ENCODE assay signal across 8 mouse cellular contexts in genomic region chr11:59015052-59015451, GRCm38 (mm10). TPM values are rescaled to one million over a fixed set of nuclear protein-coding genes. Genes with fewer than 3 reads are reported as not detected.
DNase-seq lines count a peak whose midpoint lies in the region; ATAC-seq and TF ChIP-seq lines count a peak whose summit lies in the region.

No protein-coding gene starts in this region.

- WGBS in hindbrain, embryonic 11.5 days = 40% methylated on average over 9 of the region's 9 CpGs
- 33% methylated on average over 9 of the region's 9 CpGs for WGBS in hindbrain, embryonic 16.5 days
- WGBS in embryonic facial prominence, embryonic 11.5 days = 45% methylated on average over 9 of the region's 9 CpGs
- 38% methylated on average over 9 of the region's 9 CpGs for WGBS in limb, embryonic 14.5 days
- WGBS in stomach, postnatal 0 days = 31% methylated on average over 9 of the region's 9 CpGs

- no peak overlapping the region for H3K9ac ChIP-seq in hindbrain, embryonic 11.5 days (ENCODE audit: low read depth, low read length)
- H3K9ac ChIP-seq in hindbrain, embryonic 16.5 days (ENCODE audit: low read depth, low read length) = no peak overlapping the region
- no peak overlapping the region for H3K9ac ChIP-seq in embryonic facial prominence, embryonic 11.5 days (replicated peaks; ENCODE audit: low read length)
- H3K9ac ChIP-seq in limb, embryonic 14.5 days (ENCODE audit: low read depth, low read length, severe bottlenecking) = no peak overlapping the region
- no peak overlapping the region for H3K9ac ChIP-seq in stomach, postnatal 0 days (ENCODE audit: low read length)

- TF ChIP-seq CTCF in stomach, postnatal 0 days (IDR thresholded peaks at IDR 0.05; ENCODE audit: low read depth) = peak; percentile 77

- no peak for TF ChIP-seq POLR2A in limb, embryonic 14.5 days (IDR thresholded peaks at IDR 0.05; ENCODE audit: borderline replicate concordance, extremely low read depth, insufficient read depth, insufficient read length)

- ATAC-seq in hindbrain, embryonic 11.5 days (ENCODE audit: low FRiP score) = no peak
- no peak for ATAC-seq in hindbrain, embryonic 16.5 days
- no peak for ATAC-seq in embryonic facial prominence, embryonic 11.5 days (replicated peaks; ENCODE audit: insufficient number of reproducible peaks, low FRiP score, low TSS enrichment, low read depth)
- no peak for ATAC-seq in limb, embryonic 14.5 days (ENCODE audit: low FRiP score, low read depth)
- peak; percentile 77 for ATAC-seq in stomach, postnatal 0 days (ENCODE audit: low FRiP score, low TSS enrichment)

- no peaks in the 10 kb centered on the region for H3K9me3 ChIP-seq in hindbrain, embryonic 11.5 days (ENCODE audit: control insufficient read depth, low read length)
- H3K9me3 ChIP-seq in hindbrain, embryonic 16.5 days (ENCODE audit: control insufficient read depth, low read length) = no peaks in the 10 kb centered on the region
- H3K9me3 ChIP-seq in embryonic facial prominence, embryonic 11.5 days (replicated peaks; ENCODE audit: control insufficient read depth, low read length) = no peaks in the 10 kb centered on the region
- no peaks in the 10 kb centered on the region for H3K9me3 ChIP-seq in limb, embryonic 14.5 days (ENCODE audit: control insufficient read depth, low read length)
- H3K9me3 ChIP-seq in stomach, postnatal 0 days (ENCODE audit: control insufficient read depth, low read length) = no peaks in the 10 kb centered on the region

- H3K27ac ChIP-seq in hindbrain, embryonic 11.5 days (ENCODE audit: low read depth, low read length) = no peak overlapping the region
- H3K27ac ChIP-seq in hindbrain, embryonic 16.5 days (ENCODE audit: low read depth, low read length) = no peak overlapping the region
- no peak overlapping the region for H3K27ac ChIP-seq in embryonic facial prominence, embryonic 11.5 days (replicated peaks; ENCODE audit: low read depth, low read length)
- no peak overlapping the region for H3K27ac ChIP-seq in limb, embryonic 14.5 days (replicated peaks; ENCODE audit: low read depth, low read length)
- H3K27ac ChIP-seq in stomach, postnatal 0 days (replicated peaks) = no peak overlapping the region

- no peaks in the 10 kb centered on the region for H3K4me1 ChIP-seq in hindbrain, embryonic 11.5 days (replicated peaks; ENCODE audit: control insufficient read depth, insufficient read depth, low read length)
- H3K4me1 ChIP-seq in hindbrain, embryonic 16.5 days (ENCODE audit: control insufficient read depth, insufficient read depth, low read depth, low read length) = no peaks in the 10 kb centered on the region
- H3K4me1 ChIP-seq in embryonic facial prominence, embryonic 11.5 days (ENCODE audit: control insufficient read depth, insufficient read depth, low read length) = no peaks in the 10 kb centered on the region
- H3K4me1 ChIP-seq in limb, embryonic 14.5 days (ENCODE audit: control insufficient read depth, insufficient read depth, low read length) = no peaks in the 10 kb centered on the region
- H3K4me1 ChIP-seq in stomach, postnatal 0 days (replicated peaks; ENCODE audit: control insufficient read depth, insufficient read depth) = no peaks in the 10 kb centered on the region

- no peak overlapping the region for H3K4me3 ChIP-seq in hindbrain, embryonic 11.5 days (ENCODE audit: low read depth, low read length)
- H3K4me3 ChIP-seq in hindbrain, embryonic 16.5 days (ENCODE audit: low read length) = no peak overlapping the region
- H3K4me3 ChIP-seq in embryonic facial prominence, embryonic 11.5 days (ENCODE audit: low read depth, low read length) = no peak overlapping the region
- no peak overlapping the region for H3K4me3 ChIP-seq in limb, embryonic 14.5 days (replicated peaks; ENCODE audit: low read length)
- no peak overlapping the region for H3K4me3 ChIP-seq in stomach, postnatal 0 days (ENCODE audit: low read depth, low read length)

- H3K4me2 ChIP-seq in hindbrain, embryonic 11.5 days (replicated peaks; ENCODE audit: low read depth, low read length) = no peak overlapping the region
- H3K4me2 ChIP-seq in hindbrain, embryonic 16.5 days (ENCODE audit: low read length) = no peak overlapping the region
- no peak overlapping the region for H3K4me2 ChIP-seq in embryonic facial prominence, embryonic 11.5 days (ENCODE audit: low read depth, low read length)
- H3K4me2 ChIP-seq in limb, embryonic 14.5 days (replicated peaks; ENCODE audit: low read depth, low read length, severe bottlenecking) = no peak overlapping the region
- H3K4me2 ChIP-seq in stomach, postnatal 0 days (replicated peaks; ENCODE audit: low read depth) = no peak overlapping the region

- peak; percentile 46 for DNase-seq in hindbrain, embryonic 11.5 days (ENCODE audit: low spot score)
- peak; percentile 36 for DNase-seq in 416B (ENCODE audit: low read depth)
- peak; percentile 27 for DNase-seq in Muller cell, postnatal 12 days (ENCODE audit: inconsistent ontology term)
- peak; percentile 42 for DNase-seq in embryonic facial prominence, embryonic 11.5 days (ENCODE audit: low spot score)
- peak; percentile 10 for DNase-seq in limb, embryonic 14.5 days (ENCODE audit: low spot score)
- peak; percentile 64 for DNase-seq in stomach, postnatal 0 days (ENCODE audit: low spot score)
- no peak for DNase-seq in urinary bladder, postnatal 10 days (ENCODE audit: low spot score)

- no peak for TF ChIP-seq EP300 in stomach, postnatal 0 days (optimal IDR thresholded peaks at IDR 0.05)

- H3K27me3 ChIP-seq in hindbrain, embryonic 11.5 days (ENCODE audit: control insufficient read depth, insufficient read depth, low read length) = no peaks in the 10 kb centered on the region
- H3K27me3 ChIP-seq in hindbrain, embryonic 16.5 days (replicated peaks; ENCODE audit: control insufficient read depth, insufficient read depth, low read length) = no peaks in the 10 kb centered on the region
- H3K27me3 ChIP-seq in embryonic facial prominence, embryonic 11.5 days (ENCODE audit: control insufficient read depth, insufficient read depth, low read length) = no peaks in the 10 kb centered on the region
- no peaks in the 10 kb centered on the region for H3K27me3 ChIP-seq in limb, embryonic 14.5 days (ENCODE audit: control insufficient read depth, insufficient read depth, low read length)
- H3K27me3 ChIP-seq in stomach, postnatal 0 days (ENCODE audit: control insufficient read depth, insufficient read depth, low read length) = no peaks in the 10 kb centered on the region

- no peaks in the 10 kb centered on the region for H3K36me3 ChIP-seq in hindbrain, embryonic 11.5 days (ENCODE audit: control insufficient read depth, insufficient read depth, low read length)
- H3K36me3 ChIP-seq in hindbrain, embryonic 16.5 days (ENCODE audit: control insufficient read depth, insufficient read depth, low read length) = no peaks in the 10 kb centered on the region
- H3K36me3 ChIP-seq in embryonic facial prominence, embryonic 11.5 days (replicated peaks; ENCODE audit: control insufficient read depth, insufficient read depth, low read depth, low read length) = no peaks in the 10 kb centered on the region
- H3K36me3 ChIP-seq in limb, embryonic 14.5 days (ENCODE audit: control insufficient read depth, insufficient read depth, low read length) = no peaks in the 10 kb centered on the region
- H3K36me3 ChIP-seq in stomach, postnatal 0 days (ENCODE audit: control insufficient read depth, insufficient read depth, low read length) = no peaks in the 10 kb centered on the region

RNA-seq across cellular contexts. Expression of gene Trim11, which starts 37.2 kb away (rescaled TPM):
- 15.7 and 18.2 TPM in 2 replicates for polyA plus RNA-seq in hindbrain, embryonic 11.5 days (2014; fragmentation: Nextera tagmentation; extraction: Ambion mirVana)
- polyA plus RNA-seq in hindbrain, embryonic 16.5 days (2015; fragmentation: Nextera tagmentation; extraction: Ambion mirVana) = 20.7 and 21.4 TPM in 2 replicates
- 15.0 and 18.4 TPM in 2 replicates for polyA plus RNA-seq in embryonic facial prominence, embryonic 11.5 days (2014; fragmentation: Nextera tagmentation; extraction: Ambion mirVana)
- 29.7 and 34.2 TPM in 2 replicates for polyA plus RNA-seq in limb, embryonic 14.5 days (2012; rRNA removed)
- polyA plus RNA-seq in limb, embryonic 14.5 days (2014; fragmentation: Nextera tagmentation; extraction: Ambion mirVana) = 21.4 and 21.5 TPM in 2 replicates
- 9.9 and 11.0 TPM in 2 replicates for polyA plus RNA-seq in stomach, postnatal 0 days (2015; fragmentation: Nextera tagmentation; extraction: Ambion mirVana)
